Mouse (Mus musculus): Measurements from ENCODE around the gene Gm15155.

- no peak for TF ChIP-seq GATA1 (IDR thresholded peaks at IDR 0.05; ENCODE audit: low read length)
- TF ChIP-seq TAL1 (IDR thresholded peaks at IDR 0.05; ENCODE audit: low read length): no peak
Observed at GRCm38 (mm10) chrX:155584586-155584985, 40.0 kb upstream of the Gm15155 start.

All from erythroblast, embryonic 14.5 days (primary cell).